Mouse (Mus musculus) forebrain, embryonic 12.5 days (tissue): ENCODE measurements around the gene Stxbp5l. TPM values are rescaled to one million over a fixed set of nuclear protein-coding genes. Genes with fewer than 3 reads are reported as not detected.
"Not testable (repeated sequence)": the region's sequence is repeated elsewhere in the genome, so short reads cannot be mapped to it uniquely, and the experiment has no call there.

Experiments used
- ATAC-seq: fragments of 200-750 bp; cut with Nextera tagmentation; 2 replicates; pipeline ENCODE4 v1.8.0; 2017; ENCODE audit warnings: moderate TSS enrichment; ENCODE audit not compliant: low FRiP score
- H3K27ac ChIP-seq: fragments of 300-500 bp; sonication (generic); 2 replicates; pipeline ENCODE4 v1.5.1; 2016; ENCODE audit warnings: mild to moderate bottlenecking
- H3K27me3 ChIP-seq: fragments of 300-500 bp; sonication (generic); 2 replicates; pipeline ENCODE4 v1.6.1; 2016; ENCODE audit warnings: mild to moderate bottlenecking
- H3K36me3 ChIP-seq: fragments of 300-500 bp; sonication (generic); replicated peaks from 2 replicates; pipeline ENCODE4 v1.6.1; 2016; ENCODE audit warnings: mild to moderate bottlenecking
- H3K4me1 ChIP-seq: fragments of 300-500 bp; sonication (generic); 2 replicates; pipeline ENCODE4 v1.6.1; 2016
- H3K4me2 ChIP-seq: fragments of 300-500 bp; sonication (generic); 2 replicates; pipeline ENCODE4 v1.6.1; 2016; ENCODE audit warnings: mild to moderate bottlenecking, moderate library complexity
- H3K4me3 ChIP-seq: fragments of 300-500 bp; sonication (generic); replicated peaks from 2 replicates; pipeline ENCODE4 v1.5.1; 2016; ENCODE audit warnings: mild to moderate bottlenecking
- H3K9ac ChIP-seq: fragments of 300-500 bp; sonication (generic); 2 replicates; pipeline ENCODE4 v1.6.1; 2016; ENCODE audit warnings: mild to moderate bottlenecking
- H3K9me3 ChIP-seq: fragments of 300-500 bp; sonication (generic); 2 replicates; pipeline ENCODE4 v1.6.1; 2016
- WGBS: fragments of 180-500 bp; shearing (Covaris S2); methylation state at CpG from one replicate; pipeline ENCODE4 v1.1.7; 2016; 5-methylcytosine and 5-hydroxymethylcytosine counted together
- polyA plus RNA-seq: library from polyadenylated mRNA; unstranded; fragments of >200 nt; fragmentation: Nextera tagmentation; extraction: Ambion mirVana; gene quantifications from 2 replicates; pipeline ENCODE4 v1.2.1, GENCODE M21; 2016

The Stxbp5l gene
- polyA plus RNA-seq, 1 experiment from 2014 or later = 3.9 TPM

- Histone ChIP-seq H3K4me1 (peaks cover 3% of the 10 kb centered on the region; the same call in 1 of the 2 replicates), H3K36me3 (no peaks in the 10 kb centered on the region), H3K9me3 (no peaks in the 10 kb centered on the region), H3K27ac (no peak overlapping the region), H3K4me3 (no peak overlapping the region), H3K4me2 (no peak overlapping the region), H3K9ac (no peak overlapping the region), H3K27me3 (no peaks in the 10 kb centered on the region)
- WGBS = 85% methylated on average over 1 of the region's 1 CpGs
- no peak for ATAC-seq
Observed at GRCm38 (mm10) chr16:37372716-37373115, 12.0 kb downstream of the Stxbp5l start.

- no peaks in the 10 kb centered on the region for H3K9me3 ChIP-seq
- no peak overlapping the region for H3K9ac ChIP-seq
- 87% methylated on average over 4 of the region's 4 CpGs for WGBS
- no peaks in the 10 kb centered on the region for H3K27me3 ChIP-seq
- peaks cover 3% of the 10 kb centered on the region; the same call in 1 of the 2 replicates for H3K4me1 ChIP-seq
- no peaks in the 10 kb centered on the region for H3K36me3 ChIP-seq
- ATAC-seq = no peak
- H3K27ac ChIP-seq = no peak overlapping the region
- H3K4me3 ChIP-seq = no peak overlapping the region
- H3K4me2 ChIP-seq = no peak overlapping the region
Observed at GRCm38 (mm10) chr16:37367426-37367825, 17.3 kb downstream of the Stxbp5l start.

- no peaks in the 10 kb centered on the region for H3K9me3 ChIP-seq
- WGBS = 91% methylated on average over 2 of the region's 2 CpGs
- no peak overlapping the region for H3K9ac ChIP-seq
- H3K27me3 ChIP-seq = no peaks in the 10 kb centered on the region
- no peaks in the 10 kb centered on the region for H3K4me1 ChIP-seq
- ATAC-seq = no peak
- no peak overlapping the region for H3K4me3 ChIP-seq
- H3K27ac ChIP-seq = no peak overlapping the region
- H3K4me2 ChIP-seq = no peak overlapping the region
- no peaks in the 10 kb centered on the region for H3K36me3 ChIP-seq
Observed at GRCm38 (mm10) chr16:37363958-37364357, 20.8 kb downstream of the Stxbp5l start.

- H3K27me3 ChIP-seq = no peaks in the 10 kb centered on the region
- no peaks in the 10 kb centered on the region for H3K9me3 ChIP-seq
- no peaks in the 10 kb centered on the region for H3K36me3 ChIP-seq
- H3K27ac ChIP-seq = no peak overlapping the region
- no peaks in the 10 kb centered on the region for H3K4me1 ChIP-seq
- no peak for ATAC-seq
- no peak overlapping the region for H3K4me3 ChIP-seq
- H3K4me2 ChIP-seq = no peak overlapping the region
- 87% methylated on average over 3 of the region's 3 CpGs for WGBS
- no peak overlapping the region for H3K9ac ChIP-seq
Observed at GRCm38 (mm10) chr16:37355621-37356020, 29.1 kb downstream of the Stxbp5l start.

GRCm38 (mm10) chr16:37347092-37347491, 37.7 kb downstream of the Stxbp5l start:
- Histone ChIP-seq H3K4me3 (no peak overlapping the region), H3K9me3 (no peaks in the 10 kb centered on the region), H3K27me3 (no peaks in the 10 kb centered on the region), H3K36me3 (no peaks in the 10 kb centered on the region), H3K9ac (no peak overlapping the region), H3K4me1 (no peaks in the 10 kb centered on the region), H3K4me2 (no peak overlapping the region), H3K27ac (no peak overlapping the region)
- WGBS = 7% methylated on average over 3 of the region's 3 CpGs
- no peak for ATAC-seq

GRCm38 (mm10) chr16:37344960-37345359, 39.8 kb downstream of the Stxbp5l start:
- H3K9ac ChIP-seq = no peak overlapping the region
- H3K4me1 ChIP-seq = no peaks in the 10 kb centered on the region
- H3K27ac ChIP-seq = no peak overlapping the region
- no peak overlapping the region for H3K4me2 ChIP-seq
- H3K36me3 ChIP-seq = no peaks in the 10 kb centered on the region
- WGBS = 71% methylated on average over 2 of the region's 2 CpGs
- no peak overlapping the region for H3K4me3 ChIP-seq
- H3K27me3 ChIP-seq = no peaks in the 10 kb centered on the region
- no peaks in the 10 kb centered on the region for H3K9me3 ChIP-seq
- ATAC-seq = no peak

- H3K9me3 ChIP-seq, H3K9ac ChIP-seq, H3K4me2 ChIP-seq, ATAC-seq, H3K36me3 ChIP-seq, H3K27me3 ChIP-seq, H3K27ac ChIP-seq, H3K4me3 ChIP-seq, H3K4me1 ChIP-seq: not testable (repeated sequence)
Observed at GRCm38 (mm10) chr16:37341446-37341845, 43.3 kb downstream of the Stxbp5l start.

- 76% methylated on average over 1 of the region's 1 CpGs for WGBS
- Histone ChIP-seq H3K9me3 (no peaks in the 10 kb centered on the region), H3K36me3 (no peaks in the 10 kb centered on the region), H3K9ac (no peak overlapping the region), H3K4me1 (no peaks in the 10 kb centered on the region), H3K4me2 (no peak overlapping the region), H3K27me3 (no peaks in the 10 kb centered on the region), H3K27ac (no peak overlapping the region), H3K4me3 (no peak overlapping the region)
- no peak for ATAC-seq
Observed at GRCm38 (mm10) chr16:37338177-37338576, 46.6 kb downstream of the Stxbp5l start.

GRCm38 (mm10) chr16:37337529-37337928, 47.2 kb downstream of the Stxbp5l start:
- no peak overlapping the region for H3K9ac ChIP-seq
- no peak overlapping the region for H3K4me3 ChIP-seq
- H3K27me3 ChIP-seq = no peaks in the 10 kb centered on the region
- H3K4me1 ChIP-seq = no peaks in the 10 kb centered on the region
- H3K4me2 ChIP-seq = no peak overlapping the region
- no peaks in the 10 kb centered on the region for H3K9me3 ChIP-seq
- WGBS = 84% methylated on average over 1 of the region's 1 CpGs
- no peaks in the 10 kb centered on the region for H3K36me3 ChIP-seq
- H3K27ac ChIP-seq = no peak overlapping the region
- ATAC-seq = no peak

GRCm38 (mm10) chr16:37304441-37304840, 80.3 kb downstream of the Stxbp5l start:
- Histone ChIP-seq H3K9ac (no peak overlapping the region), H3K9me3 (no peaks in the 10 kb centered on the region), H3K36me3 (no peaks in the 10 kb centered on the region), H3K27ac (no peak overlapping the region), H3K27me3 (no peaks in the 10 kb centered on the region), H3K4me2 (no peak overlapping the region), H3K4me1 (no peaks in the 10 kb centered on the region), H3K4me3 (no peak overlapping the region)
- 95% methylated on average over 1 of the region's 1 CpGs for WGBS
- ATAC-seq = no peak

GRCm38 (mm10) chr16:37292593-37292992, 92.2 kb downstream of the Stxbp5l start:
- H3K4me3 ChIP-seq = no peak overlapping the region
- H3K9me3 ChIP-seq = no peaks in the 10 kb centered on the region
- H3K4me2 ChIP-seq = no peak overlapping the region
- H3K27me3 ChIP-seq = no peaks in the 10 kb centered on the region
- no peaks in the 10 kb centered on the region for H3K36me3 ChIP-seq
- WGBS = 77% methylated on average over 1 of the region's 1 CpGs
- no peaks in the 10 kb centered on the region for H3K4me1 ChIP-seq
- H3K27ac ChIP-seq = no peak overlapping the region
- no peak overlapping the region for H3K9ac ChIP-seq
- ATAC-seq = 0 out of 2 replicates have a peak, but pooled peaks have one; percentile 63

GRCm38 (mm10) chr16:37280206-37280605, 104.6 kb downstream of the Stxbp5l start:
- no peaks in the 10 kb centered on the region for H3K27me3 ChIP-seq
- no peaks in the 10 kb centered on the region for H3K9me3 ChIP-seq
- no peak overlapping the region for H3K9ac ChIP-seq
- H3K4me2 ChIP-seq = no peak overlapping the region
- no peak for ATAC-seq
- H3K4me1 ChIP-seq = no peaks in the 10 kb centered on the region
- no peak overlapping the region for H3K4me3 ChIP-seq
- H3K36me3 ChIP-seq = no peaks in the 10 kb centered on the region
- 72% methylated on average over 1 of the region's 1 CpGs for WGBS
- H3K27ac ChIP-seq = no peak overlapping the region

- Histone ChIP-seq H3K36me3 (no peaks in the 10 kb centered on the region), H3K4me1 (no peaks in the 10 kb centered on the region), H3K9ac (no peak overlapping the region), H3K27ac (no peak overlapping the region), H3K4me3 (no peak overlapping the region), H3K27me3 (no peaks in the 10 kb centered on the region), H3K4me2 (no peak overlapping the region), H3K9me3 (no peaks in the 10 kb centered on the region)
- ATAC-seq = no peak
Observed at GRCm38 (mm10) chr16:37273681-37274080, 111.1 kb downstream of the Stxbp5l start.

GRCm38 (mm10) chr16:37261678-37262077, 123.1 kb downstream of the Stxbp5l start:
- no peak for ATAC-seq
- H3K9me3 ChIP-seq = no peaks in the 10 kb centered on the region
- H3K4me2 ChIP-seq = no peak overlapping the region
- WGBS = 71% methylated on average over 3 of the region's 3 CpGs
- H3K27me3 ChIP-seq = no peaks in the 10 kb centered on the region
- no peak overlapping the region for H3K4me3 ChIP-seq
- H3K9ac ChIP-seq = no peak overlapping the region
- H3K4me1 ChIP-seq = no peaks in the 10 kb centered on the region
- H3K27ac ChIP-seq = no peak overlapping the region
- H3K36me3 ChIP-seq = no peaks in the 10 kb centered on the region
